Mouse (Mus musculus): ENCODE data around the gene Ccser1.
A peak's percentile ranks its signal among the peaks of the same experiment; 100 is the strongest.

Gene Ccser1

DNA sequence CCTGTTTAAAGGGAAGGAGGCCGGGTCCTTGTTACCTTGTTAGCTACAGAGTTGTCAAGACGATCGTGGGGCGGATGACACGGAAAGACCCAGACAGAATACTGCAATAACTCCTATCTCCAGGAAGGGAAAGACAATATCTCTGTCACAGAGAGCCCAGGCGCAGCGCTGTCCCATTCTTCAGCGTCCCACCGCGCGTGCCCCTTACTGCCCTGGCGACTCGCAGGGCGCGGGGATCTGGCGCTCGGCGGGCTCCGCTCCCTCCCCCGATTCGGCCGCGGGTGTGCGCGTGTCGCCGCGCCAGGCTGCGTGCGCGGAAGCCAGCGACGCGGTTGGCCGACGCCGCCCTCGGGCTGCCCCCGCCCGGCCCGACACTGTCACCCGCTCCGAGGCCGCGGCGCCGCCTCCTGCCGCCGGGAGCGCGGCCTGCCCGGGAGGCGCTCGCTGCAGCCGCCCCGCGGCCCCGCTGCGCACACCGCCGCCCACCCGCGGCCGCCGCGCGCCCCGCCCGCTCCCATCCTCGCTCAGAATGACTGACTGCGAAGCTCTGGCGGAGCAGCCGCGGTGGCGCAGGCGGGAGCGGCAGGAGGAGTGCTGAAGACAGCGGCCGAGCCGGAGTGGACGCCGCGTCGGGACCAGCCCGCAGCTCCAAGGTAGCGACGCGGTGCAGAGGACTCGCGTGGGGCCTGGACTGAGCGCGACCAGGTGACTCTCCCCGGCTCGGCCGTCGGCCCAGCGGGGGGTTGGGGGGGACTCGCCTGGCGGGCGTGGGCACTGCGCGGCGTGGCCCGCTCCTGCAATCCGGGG is at the start of gene Ccser1:
Ccser1 (plus strand) TSS at position 376 of the 807 bp plus-strand sequence.
- peak; percentile 63 to 72 for DNase-seq

GRCm38 (mm10) chr6:61136436-61136835 is 43.7 kb upstream of the Ccser1 start:
- DNase-seq = no peak

DNA sequence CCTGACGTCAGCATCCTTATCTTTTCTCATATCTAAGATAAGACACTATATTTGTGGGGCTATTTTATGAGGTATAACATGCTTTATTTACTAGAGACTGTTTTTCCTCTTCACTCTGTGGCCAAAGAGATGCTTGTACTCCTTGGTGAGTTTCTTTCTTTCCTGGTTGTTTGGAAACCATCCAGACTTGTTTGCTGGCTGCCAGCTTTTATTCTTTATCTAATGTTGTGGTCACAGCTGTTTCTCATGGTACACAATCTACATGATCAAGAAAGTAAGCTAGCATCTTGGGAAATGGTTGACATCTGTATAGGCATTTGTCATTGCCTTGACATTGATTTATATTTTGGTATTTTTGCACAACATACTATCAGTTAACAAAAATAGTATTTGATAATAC is 37.1 kb upstream of the Ccser1 start:
- no peak for DNase-seq

- DNase-seq = peak; percentile 16 to 42
Observed at GRCm38 (mm10) chr6:61152924-61153323, 27.2 kb upstream of the Ccser1 start.

DNA sequence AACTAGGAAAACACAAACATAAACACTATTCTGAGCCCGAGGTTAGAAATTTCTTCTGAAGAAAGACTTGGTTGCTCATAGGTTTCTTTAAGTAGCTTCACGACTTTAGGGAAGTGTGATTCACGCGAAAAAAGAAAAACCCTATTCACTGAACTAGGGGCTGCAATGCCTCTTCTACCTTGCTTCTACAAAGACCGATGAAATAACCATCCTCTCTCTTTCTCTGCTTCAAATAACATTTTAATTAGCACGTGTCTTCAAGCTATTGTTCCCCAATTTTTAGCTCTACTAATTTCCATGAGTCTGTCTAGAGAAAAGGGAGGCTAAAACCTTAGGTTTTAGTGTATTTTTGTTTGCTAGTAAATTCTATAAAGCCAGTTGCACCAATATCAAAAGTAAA is 25.5 kb upstream of the Ccser1 start:
- DNase-seq = no peak

DNA sequence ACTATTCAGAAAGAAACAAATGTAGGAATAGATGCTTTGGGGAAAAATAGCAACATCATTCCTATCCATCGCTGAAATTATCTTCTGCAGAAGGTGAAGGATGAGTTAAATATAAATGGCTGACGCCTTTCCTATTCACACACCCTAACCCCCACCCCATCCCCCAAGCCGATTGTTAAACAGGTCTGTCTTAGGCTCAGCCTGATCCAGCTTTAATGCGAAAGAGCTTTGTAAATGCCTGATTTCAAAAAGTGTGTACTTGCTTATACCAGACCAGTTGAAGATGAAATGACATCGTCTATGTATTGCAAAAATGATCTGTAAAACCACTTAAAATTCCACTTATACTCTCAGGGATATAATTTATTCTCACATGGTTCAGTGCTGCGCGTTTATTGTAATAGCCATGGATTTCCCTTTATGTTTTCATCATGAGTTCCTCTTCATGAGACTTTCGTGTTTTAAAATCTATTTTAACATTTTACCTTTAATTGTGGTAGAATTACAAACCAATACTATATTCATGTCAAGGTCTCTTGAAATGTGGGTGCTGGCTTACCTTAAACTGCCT is 25.0 kb upstream of the Ccser1 start:
- no peak for DNase-seq

GRCm38 (mm10) chr6:61155718-61156117 is 24.4 kb upstream of the Ccser1 start:
- no peak for DNase-seq

DNA sequence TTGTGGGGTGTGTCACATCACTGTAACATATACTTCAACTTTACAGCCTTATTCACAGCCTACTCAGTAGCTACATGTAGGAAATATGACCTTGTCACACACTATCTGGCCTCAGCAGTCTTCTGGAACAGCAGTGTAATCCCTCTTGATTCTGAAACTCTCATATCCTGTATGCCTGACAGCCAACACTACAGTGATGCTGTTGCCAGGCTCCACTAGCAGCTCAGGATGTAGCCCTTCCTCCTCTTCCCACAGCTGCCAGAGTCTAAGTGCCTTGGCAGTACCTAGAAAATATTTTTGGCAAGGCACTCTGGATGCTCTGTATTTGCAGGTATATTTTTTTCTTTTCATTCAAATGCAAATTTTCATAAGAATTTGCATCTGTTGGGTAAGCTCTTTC is 18.0 kb upstream of the Ccser1 start:
- DNase-seq = no peak

GRCm38 (mm10) chr6:61166891-61167290 is 13.2 kb upstream of the Ccser1 start:
- DNase-seq = peak in 1 of 2 experiments; percentile 11

- no peak for DNase-seq
Observed at GRCm38 (mm10) chr6:61176126-61176525, 4.0 kb upstream of the Ccser1 start.

GRCm38 (mm10) chr6:61177476-61177875 is 2.6 kb upstream of the Ccser1 start:
- no peak for DNase-seq

GRCm38 (mm10) chr6:61179641-61179948 is 529 bp upstream of the Ccser1 start:
- DNase-seq = no peak

GRCm38 (mm10) chr6:61180756-61181191 is 650 bp downstream of the Ccser1 start:
- DNase-seq = peak; percentile 9 to 15

GRCm38 (mm10) chr6:61189029-61189428 is 8.9 kb downstream of the Ccser1 start:
- DNase-seq = no peak

DNA sequence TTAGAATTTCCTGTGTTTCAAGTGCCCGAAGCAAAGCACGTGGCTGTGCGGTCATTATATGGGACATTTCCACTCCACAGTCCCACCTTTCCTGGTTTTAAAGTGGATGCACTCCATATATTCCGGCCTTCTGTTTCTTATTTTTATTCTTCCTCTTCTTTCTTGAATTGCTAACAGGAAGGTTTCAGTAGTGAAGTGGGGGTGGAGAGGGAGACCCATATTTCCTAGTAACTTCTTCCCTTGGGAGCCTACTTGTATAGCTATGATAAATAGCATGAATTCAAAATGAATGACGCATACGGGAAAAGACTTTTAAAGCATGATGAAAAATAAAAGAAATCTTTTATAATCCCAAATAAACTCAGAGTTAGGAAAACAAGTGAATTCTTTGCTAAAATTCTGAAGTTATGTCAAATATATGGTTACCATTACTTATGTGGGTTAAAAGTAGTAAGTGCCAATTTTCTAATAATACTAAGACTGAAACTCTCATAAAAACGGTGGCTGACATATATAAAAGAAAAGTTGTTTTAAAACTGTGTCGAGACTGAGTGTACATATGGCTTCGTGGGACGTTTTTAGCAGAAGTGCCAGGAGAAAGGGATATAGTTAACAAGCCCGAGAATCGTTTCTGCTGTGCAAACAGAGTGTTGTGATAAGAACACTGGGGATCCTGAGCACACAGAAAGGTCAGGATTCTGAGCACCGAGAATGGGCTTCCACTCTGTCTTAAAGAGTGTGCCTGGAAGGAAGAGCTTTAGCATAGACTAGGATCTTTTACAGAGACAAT is 11.7 kb downstream of the Ccser1 start:
- DNase-seq = no peak

DNA sequence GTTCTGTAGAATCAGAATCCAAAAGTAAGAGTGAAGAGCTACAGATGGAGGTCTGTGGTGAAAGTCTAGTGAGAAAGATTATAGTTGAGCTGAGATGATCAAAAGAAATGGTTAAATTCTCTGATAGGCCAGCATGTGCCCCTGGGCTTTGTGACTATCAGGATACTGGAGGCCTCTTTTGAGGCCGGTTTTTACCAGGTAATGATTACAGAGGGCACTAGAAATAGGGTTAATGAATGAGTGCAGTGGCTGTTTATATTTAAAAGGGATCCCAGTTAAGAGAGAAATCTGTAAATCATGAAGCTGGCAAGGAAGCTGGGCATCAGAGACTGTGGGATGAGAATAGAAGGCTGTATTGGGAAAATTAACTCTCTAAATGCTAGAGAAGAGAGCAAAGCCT is 23.2 kb downstream of the Ccser1 start:
- no peak for DNase-seq

DNA sequence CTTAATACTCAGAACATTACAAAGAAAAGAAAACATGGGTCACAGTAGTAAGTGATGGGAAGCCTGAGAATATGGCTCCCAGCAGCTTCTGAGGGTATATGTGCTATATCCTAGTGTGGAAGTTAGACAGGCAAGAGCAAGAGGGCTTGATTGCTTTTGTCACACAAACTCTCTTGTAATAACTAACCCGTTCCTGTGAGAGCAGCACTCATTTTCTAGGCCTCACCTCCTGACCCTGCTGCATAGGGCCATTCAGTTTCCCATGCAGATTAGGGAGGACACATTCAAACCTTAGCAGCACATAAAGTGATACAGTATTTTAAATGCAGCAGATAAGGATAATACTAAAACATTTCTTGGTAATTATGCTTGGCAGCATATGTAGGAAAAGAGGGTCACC is 25.9 kb downstream of the Ccser1 start:
- no peak for DNase-seq

GRCm38 (mm10) chr6:61206619-61207018 is 26.5 kb downstream of the Ccser1 start:
- DNase-seq = no peak

- DNase-seq = no peak
Observed at GRCm38 (mm10) chr6:61210061-61210737, 30.1 kb downstream of the Ccser1 start.

DNA sequence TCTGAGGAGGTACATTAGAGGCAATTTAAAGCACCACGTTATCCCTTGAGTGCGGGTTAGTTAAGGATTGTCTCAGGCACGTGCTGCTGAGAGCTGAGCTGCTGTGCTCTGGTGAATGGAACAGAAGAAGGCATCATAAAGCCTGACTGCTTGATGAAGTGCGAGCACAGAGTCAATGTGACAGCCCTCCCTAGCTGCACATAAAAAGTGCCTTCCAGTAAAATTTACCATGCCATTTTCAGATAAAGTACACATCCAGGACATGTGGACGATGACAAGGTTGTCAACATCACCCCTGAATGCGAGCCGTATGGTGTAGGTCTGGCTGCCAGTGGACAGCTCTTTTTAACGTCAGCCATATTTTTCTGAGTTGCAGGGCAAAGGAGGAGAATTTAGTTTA is 35.6 kb downstream of the Ccser1 start:
- DNase-seq = no peak

GRCm38 (mm10) chr6:61216514-61216913 is 36.4 kb downstream of the Ccser1 start:
- DNase-seq = no peak

DNA sequence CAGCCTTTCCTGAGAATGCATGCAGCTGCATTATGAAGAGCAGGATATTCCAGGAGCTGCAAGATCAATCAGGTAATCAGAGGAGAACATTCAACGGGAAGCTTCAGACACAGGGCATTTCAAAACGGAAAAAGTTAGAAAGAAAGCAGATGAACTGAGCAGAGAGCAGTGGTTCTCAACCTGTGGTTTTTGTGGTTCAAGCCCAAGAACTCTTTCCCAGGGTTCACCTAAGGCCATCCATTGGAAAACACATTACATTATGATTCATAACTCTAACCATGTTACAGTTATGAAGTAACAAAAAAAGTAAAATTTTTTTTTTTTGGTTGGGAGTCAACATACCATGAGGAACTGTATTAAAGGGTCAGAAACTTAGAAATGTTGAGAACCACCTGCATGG is 37.6 kb downstream of the Ccser1 start:
- no peak for DNase-seq

DNA sequence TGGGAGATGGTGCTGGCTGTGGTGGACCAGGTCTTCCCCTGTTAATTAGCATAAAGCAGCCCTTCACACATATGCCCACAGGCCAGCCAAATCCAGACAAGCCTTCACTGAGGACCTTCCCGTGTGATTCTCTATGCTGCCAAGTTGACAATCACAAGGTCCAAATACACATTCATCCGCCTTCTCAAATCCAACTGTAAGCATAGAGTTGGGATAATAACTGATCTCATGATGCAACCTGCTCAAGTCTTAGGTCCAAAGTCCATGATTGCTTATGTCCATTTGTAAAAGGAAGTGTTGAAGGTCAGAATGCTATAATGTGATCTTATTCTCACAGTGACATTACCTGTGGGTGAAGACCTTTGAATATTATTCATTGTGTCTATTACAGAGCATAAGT is 43.4 kb downstream of the Ccser1 start:
- no peak for DNase-seq

Measured in lung, adult 18-20 months (tissue).